Mouse (Mus musculus) small intestine, adult 2 months (tissue): ENCODE data around the gene Rxfp4.

ENCODE experiments used
- CTCF ChIP-seq: fragments of 200-500 bp; IDR thresholded peaks from 2 replicates; pipeline ENCODE4 v1.5.1; 2012; ENCODE audit warnings: low read depth, mild to moderate bottlenecking, control low read depth, inconsistent platforms, low read length, moderate library complexity, mixed read lengths; ENCODE audit not compliant: insufficient replicate concordance, insufficient read length; ENCODE audit errors: extremely low read depth
- POLR2A ChIP-seq: fragments of 200-500 bp; IDR thresholded peaks from 2 replicates; pipeline ENCODE4 v1.6.1; 2012; ENCODE audit warnings: low read depth, mild to moderate bottlenecking, control low read depth, inconsistent platforms, low read length, moderate library complexity

DNA sequence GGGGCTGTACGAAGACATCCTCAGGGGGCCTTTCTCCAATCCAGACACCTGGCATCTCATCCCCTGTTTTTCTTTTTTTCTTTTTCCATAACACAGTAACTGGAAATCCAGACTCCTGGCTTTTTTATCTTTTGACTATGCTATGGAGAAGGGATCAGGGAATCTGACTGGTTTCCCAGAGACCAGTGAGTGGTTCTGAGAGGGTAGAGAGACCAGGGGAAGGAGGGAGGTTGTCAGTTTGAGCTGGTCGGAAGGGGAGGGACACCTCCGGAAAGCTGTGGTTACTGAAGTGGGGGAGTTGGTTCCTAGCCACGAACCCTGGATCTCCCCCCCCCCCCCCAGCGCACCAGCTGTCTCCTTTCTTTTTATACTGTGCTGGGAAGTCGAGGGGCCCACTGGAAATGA lies 30.0 kb downstream of the Rxfp4 start:
- TF ChIP-seq CTCF (no peak), POLR2A (no peak)
